Comparison of ENCODE assay signal across 20 mouse cellular contexts in the genomic region with DNA sequence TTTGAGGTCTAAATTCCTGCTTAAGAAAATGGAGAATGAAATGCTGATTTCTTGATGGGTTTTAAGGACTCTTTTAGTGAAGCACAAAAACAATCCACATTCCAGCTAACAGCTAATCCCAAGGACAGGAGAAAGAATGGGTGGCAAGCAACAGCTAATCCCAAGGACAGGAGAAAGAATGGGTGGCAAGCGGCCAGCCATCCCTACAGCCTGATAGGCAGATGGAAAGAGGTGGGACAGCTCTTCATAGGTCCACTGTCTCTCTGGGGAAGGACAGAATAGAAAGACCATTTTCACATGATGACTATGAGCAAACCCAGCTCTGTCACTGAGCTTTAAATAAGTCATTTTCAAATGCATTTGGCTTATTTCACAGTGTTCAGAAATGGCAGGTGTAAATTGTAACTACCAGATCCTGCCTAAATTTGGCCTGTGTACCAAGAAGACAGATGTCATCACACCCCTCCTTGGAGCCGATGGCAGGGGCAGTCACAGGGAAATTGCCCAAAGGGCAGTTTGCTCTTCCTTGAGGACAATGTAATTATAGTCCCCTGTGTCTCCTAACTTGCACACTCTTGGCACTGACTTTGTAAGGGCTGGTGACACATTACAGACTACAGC.
A peak's percentile ranks its signal among the peaks of the same experiment; 100 is the strongest.
DNase-seq lines count a peak whose midpoint lies in the region; ATAC-seq and TF ChIP-seq lines count a peak whose summit lies in the region.
"Had no signal": no experiment of that assay in that cellular context is flagged by ENCODE, and none has a peak within 500 bp of the region (broad histone marks: within the 10 kb centered on the region; RNA-seq: fewer than 3 reads in every experiment).

No protein-coding gene starts in this region.

- H3K27me3 ChIP-seq in forebrain, embryonic 13.5 days = no peaks in the 10 kb centered on the region
- H3K27me3 ChIP-seq in hindbrain, embryonic 10.5 days (ENCODE audit: insufficient read depth, poor library complexity, severe bottlenecking) = no peaks in the 10 kb centered on the region
- H3K27me3 ChIP-seq: forebrain, embryonic 15.5 days; hindbrain, embryonic 12.5 days; neural tube, embryonic 12.5 days had no signal

- no peak overlapping the region for H3K4me2 ChIP-seq in forebrain, embryonic 13.5 days
- H3K4me2 ChIP-seq: forebrain, embryonic 15.5 days; hindbrain, embryonic 12.5 days; neural tube, embryonic 12.5 days had no signal

- H3K4me1 ChIP-seq in forebrain, embryonic 13.5 days = peaks cover 9% of the 10 kb centered on the region
- H3K4me1 ChIP-seq in hindbrain, embryonic 10.5 days (replicated peaks) = no peaks in the 10 kb centered on the region
- H3K4me1 ChIP-seq: embryonic facial prominence, embryonic 10.5 days; hindbrain, embryonic 12.5 days; midbrain, embryonic 10.5 days; neural tube, embryonic 12.5 days had no signal

- ATAC-seq in forebrain, embryonic 13.5 days = no peak
- ATAC-seq: forebrain, embryonic 15.5 days; inflammation-experienced regulatory T-cells, adult 6 months had no signal

- no peak overlapping the region for H3K9ac ChIP-seq in forebrain, embryonic 13.5 days
- H3K9ac ChIP-seq: forebrain, embryonic 15.5 days; hindbrain, embryonic 12.5 days; neural tube, embryonic 12.5 days had no signal

- 63% methylated on average over 2 of the region's 2 CpGs for WGBS in forebrain, embryonic 13.5 days
- WGBS in hindbrain, embryonic 10.5 days = 81% methylated on average over 2 of the region's 2 CpGs

- no peak overlapping the region for H3K4me3 ChIP-seq in forebrain, embryonic 13.5 days
- H3K4me3 ChIP-seq in hindbrain, embryonic 10.5 days = no peak overlapping the region
- H3K4me3 ChIP-seq: embryonic facial prominence, embryonic 10.5 days; forebrain, embryonic 15.5 days; heart, adult 2 months; hindbrain, embryonic 12.5 days; midbrain, embryonic 10.5 days; neural tube, embryonic 12.5 days had no signal

- TF ChIP-seq POLR2A in brain, embryonic 14.5 days (IDR thresholded peaks at IDR 0.05; ENCODE audit: borderline replicate concordance, extremely low read depth, insufficient read depth, insufficient read length, poor library complexity, severe bottlenecking) = no peak

- H3K27ac ChIP-seq in forebrain, embryonic 13.5 days = no peak overlapping the region
- H3K27ac ChIP-seq in hindbrain, embryonic 10.5 days = no peak overlapping the region
- H3K27ac ChIP-seq: embryonic facial prominence, embryonic 10.5 days; forebrain, embryonic 15.5 days; heart, adult 2 months; hindbrain, embryonic 12.5 days; midbrain, embryonic 10.5 days; neural tube, embryonic 12.5 days had no signal

- H3K36me3 ChIP-seq in forebrain, embryonic 13.5 days (ENCODE audit: poor library complexity, severe bottlenecking) = no peaks in the 10 kb centered on the region
- no peaks in the 10 kb centered on the region for H3K36me3 ChIP-seq in hindbrain, embryonic 10.5 days
- H3K36me3 ChIP-seq: embryonic facial prominence, embryonic 10.5 days; forebrain, embryonic 15.5 days; hindbrain, embryonic 12.5 days; midbrain, embryonic 10.5 days; neural tube, embryonic 12.5 days had no signal

- no peaks in the 10 kb centered on the region for H3K9me3 ChIP-seq in forebrain, embryonic 13.5 days (replicated peaks)
- no peaks in the 10 kb centered on the region for H3K9me3 ChIP-seq in hindbrain, embryonic 10.5 days
- H3K9me3 ChIP-seq: embryonic facial prominence, embryonic 10.5 days; forebrain, embryonic 15.5 days; hindbrain, embryonic 12.5 days; midbrain, embryonic 10.5 days; neural tube, embryonic 12.5 days had no signal

- peak; percentile 83 for DNase-seq in brain, adult 2 months (ENCODE audit: low read depth, low spot score)
- peak; percentile 31 for DNase-seq in brain, embryonic 14.5 days (ENCODE audit: low read depth)
- peak; percentile 80 to 85 for DNase-seq in cerebellum, postnatal 14 days
- DNase-seq in right cerebral cortex, postnatal 10 days (ENCODE audit: low spot score in 2 of 2) = peak; percentile 32 to 39
- no peak for DNase-seq in hindbrain, embryonic 10.5 days (ENCODE audit: low spot score)
- DNase-seq in layer of hippocampus, postnatal 10 days (ENCODE audit: low spot score in 2 of 2) = no peak
- DNase-seq: adrenal gland, postnatal 36 days; gastrocnemius, postnatal 14 days; heart, adult 2 months; liver; lung, adult 18-20 months; lung, postnatal 4 days; thymus, adult 18-20 months had no signal

- TF ChIP-seq CTCF in brain, embryonic 14.5 days (IDR thresholded peaks at IDR 0.05; ENCODE audit: borderline replicate concordance, extremely low read depth, insufficient read depth, insufficient read length) = no peak

Comparison
In these comparisons a context has a peak if more than half of its experiments do, and no peak if none do; other contexts are left out.
1. DNase-seq: peak in brain, adult 2 months (single experiment), brain, embryonic 14.5 days (single experiment), cerebellum, postnatal 14 days (2 of 2) and right cerebral cortex, postnatal 10 days (2 of 2); none in hindbrain, embryonic 10.5 days (single experiment) and layer of hippocampus, postnatal 10 days (0 of 2).